Mouse (Mus musculus) megakaryocyte progenitor cell, adult 5-6 weeks (primary cell): ENCODE results near the gene Pxn. TPM values are rescaled to one million over a fixed set of nuclear protein-coding genes. Genes with fewer than 3 reads are reported as not detected.

Source experiments
- ATAC-seq: replicated peaks from 2 replicates; pipeline ENCODE4 v1.8.0; 2016; ENCODE audit warnings: mild to moderate bottlenecking, moderate TSS enrichment, inconsistent platforms; ENCODE audit not compliant: poor library complexity
- total RNA-seq, 2 experiments: library from RNA; stranded (forward) in 1 of 2; stranded (reverse) in 1 of 2; fragments of 157-497, 149-512 nt in 1 of 2; fragments of 200-1000 nt in 1 of 2; gene quantifications; 2 replicates each; pipeline versions ENCODE4 v1.2.3 to v1.2.4; 2015 to 2017

Pxn gene
- total RNA-seq, 2 experiments from 2014 or later = 40.4 to 73.0 TPM

DNA sequence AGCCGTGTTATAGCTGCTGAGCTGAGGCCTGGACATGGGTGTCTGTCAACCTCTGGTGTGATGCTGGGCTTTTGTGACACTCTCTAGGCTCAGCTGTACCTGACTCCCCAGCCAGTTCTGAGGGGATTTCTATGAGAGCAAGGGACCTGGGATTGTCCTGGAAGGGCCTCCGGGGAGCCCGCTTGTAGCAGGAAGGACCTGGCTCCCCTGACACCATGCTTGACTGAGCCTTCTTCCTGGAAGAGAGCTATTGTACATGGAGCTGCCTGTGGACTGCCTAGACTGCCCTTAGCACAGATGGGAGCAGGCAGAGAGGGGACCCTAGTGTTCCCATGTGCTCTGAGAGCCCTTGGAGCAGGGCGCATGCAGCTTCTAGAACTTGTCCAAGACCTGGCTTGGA is 18.9 kb downstream of the Pxn start:
- ATAC-seq = no peak

DNA sequence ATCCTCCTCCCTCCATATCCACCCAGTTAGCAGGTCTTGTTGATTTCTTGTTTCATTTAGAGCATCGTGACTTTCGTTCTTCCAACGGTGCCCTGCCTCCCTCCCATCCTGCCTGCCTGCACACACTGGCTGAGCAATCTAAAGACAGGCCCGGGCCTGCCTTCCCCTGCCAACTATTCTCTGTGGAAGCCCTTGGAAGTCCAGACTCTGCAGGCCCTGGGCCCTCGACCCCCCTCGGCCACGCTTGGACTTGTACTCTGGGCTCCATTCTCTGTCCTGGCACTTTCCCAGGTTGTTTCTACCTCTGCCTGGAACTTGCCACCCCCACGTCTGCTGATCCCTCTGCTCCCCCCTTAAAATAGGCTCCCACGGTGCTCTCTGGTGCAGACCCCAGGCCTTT is 19.5 kb downstream of the Pxn start:
- no peak for ATAC-seq

DNA sequence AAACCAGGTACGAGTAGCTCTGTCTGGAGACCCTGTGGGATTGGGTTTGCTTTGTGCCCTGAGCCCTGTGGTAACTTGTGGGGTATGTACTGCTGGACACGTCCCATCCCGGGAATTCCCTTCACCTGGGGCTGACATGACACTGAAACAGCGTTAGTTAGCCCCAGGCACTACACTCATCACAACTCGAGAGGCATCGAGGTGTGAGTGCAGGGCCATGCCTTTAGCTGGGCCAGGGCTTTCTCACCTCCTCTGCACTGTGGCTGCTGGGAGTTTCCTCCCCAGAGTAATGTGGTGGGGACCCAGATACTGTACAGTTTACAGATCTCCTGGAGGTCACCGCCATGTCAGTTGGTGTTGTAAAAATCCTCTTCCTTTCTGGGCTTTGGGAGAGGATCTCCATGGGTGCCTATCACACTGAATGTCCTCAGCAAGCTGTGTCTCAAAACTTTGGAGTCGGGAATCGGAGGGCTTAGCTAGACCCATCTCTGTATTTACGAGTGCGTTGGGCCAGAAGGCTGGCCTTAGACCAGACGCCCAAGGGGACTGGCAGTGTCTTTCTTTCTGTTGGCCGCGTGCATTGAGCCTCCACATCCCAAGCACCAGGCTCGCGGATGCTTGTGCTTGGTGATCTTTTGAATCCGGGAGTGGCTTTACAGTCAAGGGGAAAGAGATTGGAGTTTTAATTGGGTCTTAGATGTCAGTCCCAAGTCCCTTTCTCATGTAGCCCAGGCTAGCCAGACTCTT is 20.2 kb downstream of the Pxn start:
- ATAC-seq = no peak

DNA sequence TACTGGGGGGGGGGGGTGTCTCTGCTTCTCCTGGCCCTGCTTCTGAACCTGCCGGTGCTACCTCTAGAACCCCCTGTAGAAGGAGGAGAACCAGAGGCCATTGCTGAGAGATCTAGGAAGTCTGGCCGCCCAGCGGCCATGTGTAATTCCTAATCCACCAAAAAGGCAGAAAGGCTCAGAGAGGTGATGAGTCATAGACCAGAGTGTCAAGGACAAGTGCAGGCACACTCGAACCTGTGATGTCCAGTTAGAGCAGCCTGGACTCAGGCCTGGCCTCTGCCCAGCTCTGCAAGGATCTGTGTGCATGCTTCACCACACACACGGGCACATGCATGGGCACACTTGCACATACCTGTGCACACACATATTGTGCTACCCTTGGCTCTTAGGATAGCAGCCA is 21.7 kb downstream of the Pxn start:
- no peak for ATAC-seq

DNA sequence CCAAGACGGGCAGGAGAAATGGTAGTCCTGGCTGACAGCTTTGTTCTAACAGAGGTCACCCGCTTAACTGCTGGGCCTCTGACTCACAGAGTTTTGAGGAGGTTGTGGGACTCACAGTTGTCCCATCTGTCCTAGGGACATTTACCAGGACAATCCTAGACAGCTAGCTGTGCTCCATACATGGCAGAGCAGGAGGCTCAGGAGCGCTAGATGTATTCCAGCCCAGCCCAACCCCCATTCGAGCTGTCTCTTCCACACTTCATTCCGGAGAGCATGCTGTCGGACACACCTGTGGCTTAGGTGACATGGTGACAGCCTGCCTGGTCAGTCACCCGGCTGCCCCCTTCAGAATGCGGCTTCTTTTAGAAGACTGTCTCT is 22.9 kb downstream of the Pxn start:
- ATAC-seq = no peak

GRCm38 (mm10) chr5:115529742-115530446 is 23.4 kb downstream of the Pxn start:
- peak; percentile 42 for ATAC-seq

DNA sequence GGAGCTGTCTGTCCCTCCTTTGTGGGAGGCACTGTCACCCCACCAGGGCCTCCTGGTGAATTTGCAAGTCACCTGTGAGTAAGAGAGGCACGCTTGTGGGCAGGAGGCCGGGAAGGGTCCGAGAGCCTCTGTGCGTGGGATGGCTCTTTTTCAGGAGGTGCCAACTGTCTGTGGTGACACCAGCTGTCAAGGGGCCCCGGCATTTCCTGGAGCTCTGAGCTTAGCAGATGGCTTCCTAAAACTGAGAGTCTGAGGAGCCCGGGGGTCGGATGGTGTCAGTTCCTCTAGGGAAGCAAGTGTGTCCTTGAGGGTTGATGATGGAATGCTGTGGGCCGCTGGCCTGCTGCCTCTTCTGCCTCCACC is 24.0 kb downstream of the Pxn start:
- peak; percentile 36 for ATAC-seq

DNA sequence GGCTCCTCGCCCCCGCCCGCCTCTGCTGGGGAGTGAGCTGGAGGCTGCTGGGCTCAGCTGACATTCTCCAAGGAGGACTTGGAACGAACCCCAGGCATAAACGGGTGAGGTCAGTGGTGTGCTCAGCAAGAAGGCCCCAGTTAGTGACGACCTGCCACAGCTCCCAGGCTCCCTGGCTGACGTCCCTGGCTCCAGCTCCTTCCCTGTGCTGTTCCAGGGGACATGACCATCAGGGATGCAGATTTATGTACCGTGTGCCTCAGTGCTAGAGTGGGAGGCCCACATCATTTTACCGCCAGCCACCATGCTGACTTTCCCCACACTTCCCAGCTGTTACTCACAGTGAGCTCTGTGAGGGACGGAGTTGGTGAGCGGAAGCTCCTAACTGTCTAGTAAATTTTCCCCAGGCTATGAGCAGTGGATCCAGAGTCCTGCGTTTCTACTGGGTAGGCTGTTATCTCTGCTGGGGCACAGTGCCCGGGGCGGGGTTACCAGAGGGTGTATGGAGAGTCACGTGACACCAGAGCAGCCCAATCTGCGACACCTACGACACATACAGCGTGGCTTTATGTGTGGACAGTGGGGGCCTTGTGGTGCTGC is 25.3 kb downstream of the Pxn start:
- ATAC-seq = peak; percentile 67

GRCm38 (mm10) chr5:115534290-115534731 is 27.8 kb downstream of the Pxn start:
- no peak for ATAC-seq

DNA sequence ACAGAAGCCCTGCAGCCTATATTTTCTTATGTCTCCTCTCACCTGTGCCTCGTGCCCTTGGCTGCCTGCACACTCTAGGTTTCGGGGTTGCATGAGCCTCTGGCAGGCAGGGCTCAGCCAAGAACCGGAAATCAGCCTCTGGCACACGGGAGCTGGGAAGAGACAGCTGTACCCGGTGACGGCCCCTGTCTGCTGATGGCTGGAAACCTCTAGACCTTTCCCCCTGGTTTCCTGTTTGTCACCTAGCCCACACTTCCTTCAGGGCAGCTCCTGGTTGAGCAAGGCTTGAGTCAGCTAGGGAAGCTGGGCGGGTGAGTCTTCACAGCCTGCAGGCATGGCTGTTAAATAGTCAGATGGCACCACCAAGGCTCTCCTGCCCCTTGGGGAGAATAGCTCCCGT is 28.4 kb downstream of the Pxn start:
- peak; percentile 29 for ATAC-seq

DNA sequence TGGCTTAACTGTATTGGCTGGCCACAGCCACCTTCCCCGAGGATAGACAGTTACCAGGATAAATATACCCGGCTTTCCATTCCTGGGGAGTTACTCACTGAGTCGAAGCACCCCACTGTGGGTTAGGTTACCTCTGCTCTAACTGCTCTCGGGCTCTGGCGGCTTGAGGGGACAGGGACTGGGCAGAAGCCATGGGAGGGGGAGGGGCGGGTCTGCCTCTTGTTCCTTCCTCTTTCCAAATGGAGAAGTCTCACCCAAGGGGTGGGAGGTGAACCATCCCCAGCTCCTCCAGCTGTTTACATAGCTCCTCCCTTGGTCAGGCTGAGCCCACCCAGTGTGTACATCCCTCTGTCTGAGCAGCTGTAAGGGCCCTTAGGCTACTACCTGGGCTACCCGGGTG is 29.2 kb downstream of the Pxn start:
- ATAC-seq = peak; percentile 38

GRCm38 (mm10) chr5:115538017-115538692 is 31.7 kb downstream of the Pxn start:
- ATAC-seq = no peak

GRCm38 (mm10) chr5:115538693-115539043 is 32.2 kb downstream of the Pxn start:
- ATAC-seq = peak; percentile 47

GRCm38 (mm10) chr5:115542635-115543384 is 36.3 kb downstream of the Pxn start:
- ATAC-seq = peak; percentile 47

- ATAC-seq = peak; percentile 42
Observed at GRCm38 (mm10) chr5:115543509-115544253, 37.2 kb downstream of the Pxn start.

DNA sequence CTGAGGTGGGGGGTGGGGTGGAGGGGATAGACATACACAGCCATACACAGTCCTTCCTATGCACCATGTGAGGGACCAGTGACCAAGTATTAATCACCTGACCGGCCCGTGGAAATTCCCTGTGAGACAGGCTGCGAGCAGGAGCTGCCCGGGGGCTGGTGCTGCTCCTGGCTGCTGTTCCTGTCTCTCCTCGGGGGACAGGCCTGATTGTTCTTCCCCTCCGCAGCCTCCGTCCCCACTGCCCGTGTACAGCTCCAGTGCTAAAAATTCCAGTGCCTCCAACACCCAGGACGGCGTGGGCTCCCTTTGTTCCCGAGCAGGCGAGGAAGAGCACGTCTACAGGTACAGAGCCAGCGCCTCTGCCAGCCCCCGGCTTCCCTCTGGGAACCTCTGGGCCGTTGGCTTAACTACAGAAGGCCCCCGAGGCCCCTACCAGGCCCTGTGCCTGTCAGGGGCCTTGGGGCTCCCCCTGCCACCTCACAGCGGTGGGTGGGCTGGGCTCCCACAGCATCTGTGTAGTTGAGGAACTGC is 38.2 kb downstream of the Pxn start:
- ATAC-seq = no peak

DNA sequence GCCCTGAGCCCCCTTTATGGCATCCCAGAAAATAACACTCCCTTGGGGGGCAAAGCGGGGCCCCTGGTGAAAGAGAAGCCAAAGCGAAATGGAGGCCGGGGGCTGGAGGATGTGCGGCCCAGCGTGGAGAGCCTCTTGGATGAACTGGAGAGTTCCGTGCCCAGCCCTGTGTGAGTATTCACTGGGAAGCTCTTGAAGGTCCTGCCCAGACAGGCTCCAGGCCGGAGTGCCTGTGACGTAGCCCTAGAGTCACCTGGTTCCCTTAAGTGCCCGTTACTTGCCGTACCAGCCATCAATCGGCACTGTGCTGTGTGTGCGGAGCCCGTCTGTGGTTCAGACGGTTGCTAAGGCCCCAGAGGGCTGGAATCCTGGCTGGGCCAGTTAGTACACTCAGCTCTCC is 39.2 kb downstream of the Pxn start:
- ATAC-seq = no peak

DNA sequence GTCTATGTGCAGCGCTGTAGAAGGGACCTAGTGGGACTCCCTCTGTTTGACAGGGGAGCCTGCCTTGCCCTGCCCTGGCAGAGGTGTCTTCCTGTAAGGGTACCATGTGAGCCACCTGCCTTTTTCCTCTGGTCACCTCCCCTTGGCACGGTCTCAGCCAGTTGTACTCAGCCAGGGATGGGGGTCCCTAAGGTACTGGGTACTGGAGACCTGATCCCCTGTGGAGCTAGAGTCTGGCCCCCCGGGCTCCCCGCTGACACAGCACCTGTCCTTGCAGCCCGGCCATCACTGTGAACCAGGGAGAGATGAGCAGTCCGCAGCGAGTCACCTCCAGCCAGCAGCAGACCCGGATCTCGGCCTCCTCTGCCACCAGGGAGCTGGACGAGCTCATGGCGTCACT is 40.1 kb downstream of the Pxn start:
- ATAC-seq = no peak

DNA sequence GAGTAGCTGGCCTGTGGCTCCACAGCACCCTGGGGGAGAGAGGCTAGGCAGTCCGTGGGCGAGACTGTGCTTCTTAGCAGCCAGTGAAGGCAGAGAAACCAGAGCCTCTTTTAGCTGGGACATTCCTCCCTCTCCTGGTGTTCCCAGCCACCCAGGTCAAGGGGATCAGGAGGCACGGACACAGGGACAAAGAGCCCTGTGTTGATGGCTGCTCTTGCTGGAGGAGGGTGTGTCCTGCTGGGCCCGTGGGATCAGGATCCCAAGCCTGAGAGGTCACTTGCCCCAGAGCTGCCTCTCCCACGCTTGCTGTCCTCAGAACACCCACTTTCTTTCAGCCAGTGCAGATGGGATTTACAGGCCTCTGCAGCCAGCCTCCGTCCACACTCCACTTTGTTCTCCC is 40.5 kb downstream of the Pxn start:
- ATAC-seq = no peak

DNA sequence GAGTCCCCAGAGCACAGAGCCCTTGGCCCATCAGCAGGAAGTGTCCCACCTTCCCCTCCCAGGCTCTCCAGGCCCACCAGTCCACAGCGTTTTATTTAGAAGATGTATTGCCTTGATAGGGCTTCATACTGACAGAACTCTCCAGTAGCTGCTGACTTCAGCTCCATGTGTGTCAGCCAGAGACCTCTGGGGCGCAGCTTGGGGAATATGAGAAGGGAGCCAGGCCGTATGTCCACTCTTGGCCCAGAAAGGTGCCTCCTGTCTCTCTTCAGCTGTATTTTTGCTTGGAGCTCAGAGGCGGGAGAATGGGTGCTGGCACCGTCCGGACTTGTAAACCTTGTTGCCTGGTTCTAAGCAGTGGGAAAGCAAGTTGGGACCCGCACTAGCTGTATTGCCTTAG is 40.9 kb downstream of the Pxn start:
- ATAC-seq = no peak
